Mouse (Mus musculus): ENCODE measurements around the gene Tma7.

Gene Tma7

DNA sequence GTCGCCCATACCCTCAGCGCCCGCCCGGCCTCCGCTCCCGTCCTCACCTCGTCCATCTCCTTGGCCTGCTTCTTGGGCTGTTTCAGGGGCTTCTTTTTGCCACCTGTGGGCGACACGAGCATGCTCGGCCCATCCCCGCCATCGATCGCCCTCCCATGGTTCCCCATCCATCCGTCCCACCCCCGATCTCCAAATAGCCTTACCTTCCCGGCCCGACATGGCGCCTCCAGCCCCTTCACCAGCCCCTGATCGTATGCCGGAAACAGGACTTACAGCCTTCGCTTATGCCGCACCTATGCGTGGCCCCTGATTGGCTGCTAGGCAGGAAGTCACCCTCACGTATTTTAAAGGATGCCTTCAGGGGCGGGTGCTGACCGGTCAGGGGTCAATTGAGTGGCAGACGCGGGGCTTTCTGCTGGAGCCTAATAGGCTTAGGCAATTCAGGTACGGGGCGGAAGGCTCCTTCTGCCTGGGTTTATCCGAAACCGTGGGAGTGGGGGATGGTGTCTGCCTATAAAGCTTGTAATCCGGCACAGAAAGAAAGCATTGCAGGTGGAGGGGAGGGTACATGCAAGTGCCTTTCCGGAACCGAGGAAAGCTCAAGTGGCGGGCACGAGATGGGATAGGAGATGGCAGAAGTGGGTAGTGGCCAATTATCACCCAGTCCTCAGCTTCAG lies at the start of gene Tma7, which contains the start of gene Ccdc51:
Tma7 (minus strand) TSS at position 464 of the 677 bp plus-strand sequence.
Ccdc51 (plus strand) TSS at position 370 of the 677 bp plus-strand sequence.
- DNase-seq (ENCODE audit: low read depth, low spot score): peak; percentile 97

DNA sequence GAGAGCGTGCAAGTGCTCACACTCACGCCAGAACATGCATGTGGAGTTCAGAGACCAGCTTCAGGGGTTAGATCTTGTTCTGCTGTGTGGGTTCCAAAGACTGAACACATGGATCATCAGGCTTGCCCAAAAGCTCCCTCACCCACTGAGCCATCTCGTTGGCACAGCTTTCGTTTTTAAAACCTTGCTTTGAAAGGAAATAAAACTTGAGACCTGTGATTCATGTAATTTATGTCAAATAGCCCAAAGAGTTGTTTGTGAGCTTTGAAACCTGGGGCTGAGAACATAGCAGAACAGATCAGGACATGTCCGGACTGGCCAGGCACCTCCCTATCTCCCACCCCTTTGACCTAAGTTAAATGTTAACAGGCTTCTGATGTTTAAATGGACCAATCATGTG lies 47.7 kb upstream of the Tma7 start:
- DNase-seq (ENCODE audit: low read depth, low spot score): no peak

DNA sequence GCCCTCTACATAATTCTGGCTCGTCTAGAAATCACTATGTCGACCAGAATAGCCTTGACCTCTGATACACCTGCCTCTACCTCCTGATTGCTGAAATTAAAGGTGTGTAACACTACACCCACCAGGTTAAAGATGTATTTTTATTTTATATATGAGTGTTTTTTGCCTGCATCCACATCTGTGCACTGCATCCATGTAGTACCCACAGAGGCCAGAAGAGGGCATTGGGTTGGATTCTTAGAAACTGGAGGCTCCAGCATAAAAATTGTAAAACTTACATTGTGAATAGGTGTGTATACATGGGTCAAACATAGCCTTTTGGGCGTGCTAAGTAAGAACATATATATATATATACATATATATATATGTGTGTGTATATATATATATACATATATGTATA lies 45.8 kb upstream of the Tma7 start:
- peak; percentile 33 for DNase-seq (ENCODE audit: low read depth, low spot score)

DNA sequence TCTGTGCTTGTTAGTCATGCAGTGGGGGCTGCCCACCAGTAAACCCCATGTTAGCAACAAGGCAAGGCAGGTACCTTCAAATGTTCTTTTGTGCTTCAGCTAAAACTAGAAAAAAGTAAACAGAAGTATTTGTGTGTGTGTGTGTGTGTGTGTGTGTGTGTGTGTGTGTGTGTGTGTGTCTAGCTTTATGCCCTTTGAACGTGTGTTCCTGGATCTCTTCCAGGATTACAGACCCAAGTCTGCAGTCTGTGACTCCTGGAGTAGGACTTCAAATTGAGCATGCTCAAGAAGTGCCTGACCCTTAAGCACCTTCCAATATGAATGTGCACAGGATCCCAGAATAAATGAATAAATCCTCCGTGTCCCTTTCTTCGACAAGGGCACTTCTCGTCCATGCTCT lies 44.7 kb upstream of the Tma7 start:
- no peak for DNase-seq (ENCODE audit: low read depth, low spot score)

DNA sequence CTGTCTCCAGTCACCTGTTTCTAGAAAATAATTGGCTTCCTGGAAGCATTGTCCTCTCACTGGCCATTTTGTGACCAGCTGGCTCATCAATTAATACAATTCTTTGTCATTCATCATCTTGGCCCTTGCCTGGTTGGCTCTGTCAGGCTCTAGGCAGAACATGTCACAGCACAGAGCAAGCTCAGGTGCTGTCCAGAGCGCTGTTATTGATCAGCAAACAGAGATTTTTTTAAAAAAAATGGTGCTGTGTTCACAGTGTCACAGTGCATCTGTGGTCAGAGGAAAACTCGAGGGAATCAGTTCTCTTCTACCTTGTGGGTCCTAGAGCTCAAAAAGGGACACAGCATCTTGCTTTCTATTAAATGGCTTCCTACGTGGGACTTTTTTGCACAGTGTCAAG lies 43.1 kb upstream of the Tma7 start:
- no peak for DNase-seq (ENCODE audit: low read depth, low spot score)

DNA sequence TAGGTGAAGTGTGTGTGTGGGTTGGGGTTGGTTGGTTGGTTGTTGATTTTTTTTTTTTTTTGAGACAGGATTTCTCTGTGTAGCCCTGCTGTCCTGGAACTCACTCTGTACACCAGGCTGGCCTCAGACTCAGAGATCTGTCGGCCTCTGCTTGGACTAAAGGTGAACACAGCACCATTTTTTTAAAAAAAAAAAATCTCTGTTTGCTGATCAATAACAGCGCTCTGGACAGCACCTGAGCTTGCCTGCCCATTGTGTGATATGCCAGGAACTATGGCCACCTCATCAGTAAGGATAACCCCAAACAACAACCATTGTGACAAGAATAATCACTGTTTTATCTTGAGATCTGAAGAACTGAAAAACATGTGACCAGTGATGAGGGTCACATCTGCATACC lies 42.7 kb upstream of the Tma7 start:
- no peak for DNase-seq (ENCODE audit: low read depth, low spot score)

DNA sequence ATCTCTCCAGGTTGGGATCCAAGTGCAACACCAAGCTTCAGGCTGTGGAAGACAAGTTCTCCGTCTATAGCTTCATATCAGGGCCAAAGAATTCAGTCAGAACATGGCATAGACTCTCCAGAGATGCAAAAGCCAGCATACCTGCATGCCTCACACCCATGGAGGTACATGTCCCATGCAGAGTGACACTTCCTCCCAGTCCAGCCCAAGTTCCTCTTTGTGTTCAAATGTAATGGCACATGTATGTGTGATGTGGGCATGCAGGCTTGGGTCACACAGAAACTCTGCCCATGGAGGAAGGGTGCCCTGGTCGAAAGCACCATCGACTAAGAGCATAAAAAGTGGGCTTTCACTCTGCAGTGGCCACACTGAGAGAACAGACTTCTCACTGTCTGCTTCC lies 41.8 kb upstream of the Tma7 start:
- DNase-seq (ENCODE audit: low read depth, low spot score): no peak

DNA sequence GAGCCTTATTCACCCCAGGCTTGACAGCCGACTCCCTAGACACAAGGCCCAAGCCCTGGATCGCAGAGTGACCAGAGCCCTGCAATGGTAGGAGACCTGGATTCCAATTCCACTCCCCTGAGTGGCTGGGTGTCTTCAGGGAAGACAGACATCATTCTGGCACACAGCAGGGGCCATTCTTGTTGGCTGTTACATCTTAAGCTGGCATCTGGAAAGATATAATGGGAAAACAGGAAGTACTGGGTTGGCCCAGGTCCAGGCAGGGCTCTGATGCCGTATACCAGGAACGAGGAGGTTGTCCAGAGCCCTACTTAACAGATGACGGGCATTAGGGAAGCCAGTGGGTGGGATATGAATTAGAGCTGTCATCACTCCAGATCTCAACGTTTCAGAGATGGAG lies 40.9 kb upstream of the Tma7 start:
- DNase-seq (ENCODE audit: low read depth, low spot score): no peak

DNA sequence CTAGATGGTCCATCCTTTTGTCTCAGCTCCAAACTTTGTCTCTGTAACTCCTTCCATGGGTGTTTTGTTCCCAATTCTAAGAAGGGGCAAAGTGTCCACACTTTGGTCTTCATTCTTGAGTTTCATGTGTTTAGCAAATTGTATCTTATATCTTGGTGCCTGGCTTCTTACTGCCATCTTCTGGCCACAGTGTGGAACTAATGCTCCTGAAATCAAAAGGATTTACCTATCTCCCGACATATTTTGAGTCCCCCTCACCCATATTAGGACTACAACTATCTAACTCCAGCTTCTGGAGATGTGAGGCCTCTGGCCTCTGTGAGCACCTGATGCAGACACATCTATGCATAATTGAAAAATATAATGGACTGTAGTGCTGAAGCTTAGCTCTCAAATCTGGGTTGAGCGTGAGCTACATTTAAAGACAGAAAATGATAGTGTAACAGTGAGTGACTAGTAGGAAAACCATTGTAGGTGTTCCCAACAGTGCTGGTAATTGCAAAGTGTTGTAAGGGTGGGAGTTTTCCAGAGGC lies 40.2 kb upstream of the Tma7 start:
- peak; percentile 75 for DNase-seq (ENCODE audit: low read depth, low spot score)

DNA sequence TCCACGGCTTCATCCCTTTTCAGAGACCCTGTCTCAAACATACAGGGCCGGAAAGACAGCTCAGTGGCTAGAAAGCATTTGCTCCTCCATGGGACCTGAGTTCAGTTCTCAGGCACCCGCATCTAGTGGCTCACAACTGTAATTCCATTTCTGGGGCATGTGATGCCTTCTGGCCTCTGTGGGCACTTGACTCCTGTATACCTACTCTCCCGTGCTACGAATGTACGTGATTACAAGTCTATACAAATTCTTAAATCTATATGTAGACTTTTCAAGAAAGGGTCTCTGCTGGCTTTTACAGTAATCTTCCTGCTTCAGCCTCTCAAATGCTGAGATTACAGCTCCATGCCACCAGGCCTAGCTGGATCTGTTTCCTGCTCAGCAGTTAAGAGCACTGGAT lies 38.6 kb upstream of the Tma7 start:
- DNase-seq (ENCODE audit: low read depth, low spot score): no peak

DNA sequence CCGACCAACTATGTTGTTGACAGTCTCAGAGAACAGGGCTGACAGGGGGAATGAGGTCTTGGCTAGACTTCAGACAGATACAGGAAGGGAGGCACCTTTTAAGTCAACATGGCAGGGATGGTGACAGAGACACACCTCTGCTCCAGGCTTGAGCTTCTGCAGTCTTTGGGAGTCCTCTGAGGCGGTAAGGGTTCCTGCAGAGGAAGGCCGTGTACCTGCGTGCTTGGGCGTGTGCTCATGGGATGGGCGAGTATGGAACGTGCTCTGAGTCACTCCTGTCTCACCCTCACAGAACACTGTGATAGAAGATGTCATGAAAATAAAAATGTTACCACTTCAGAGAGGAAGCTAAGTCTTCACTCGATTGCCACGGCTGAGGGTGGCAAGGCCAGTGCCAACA lies 37.2 kb upstream of the Tma7 start:
- no peak for DNase-seq (ENCODE audit: low read depth, low spot score)

DNA sequence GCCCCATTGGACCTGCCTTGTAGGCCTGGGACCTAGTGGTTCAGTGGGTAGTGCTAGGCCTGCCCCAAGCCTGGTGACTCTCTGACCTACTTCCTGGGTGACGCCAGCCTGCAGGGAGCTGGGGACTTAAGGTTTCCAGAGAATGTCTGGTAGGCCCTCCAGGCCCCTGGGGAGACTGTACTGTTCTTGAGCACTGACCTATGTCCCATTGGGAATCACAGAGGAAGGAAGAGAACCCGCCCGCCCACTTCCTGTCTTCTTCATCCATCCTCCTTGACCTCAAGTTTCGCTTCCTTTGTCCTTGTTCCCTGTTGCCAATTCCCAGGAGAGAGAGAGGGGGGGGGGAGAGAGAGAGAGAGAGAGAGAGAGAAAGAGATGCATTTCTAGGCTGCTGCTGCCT lies 35.7 kb upstream of the Tma7 start:
- no peak for DNase-seq (ENCODE audit: low read depth, low spot score)

DNA sequence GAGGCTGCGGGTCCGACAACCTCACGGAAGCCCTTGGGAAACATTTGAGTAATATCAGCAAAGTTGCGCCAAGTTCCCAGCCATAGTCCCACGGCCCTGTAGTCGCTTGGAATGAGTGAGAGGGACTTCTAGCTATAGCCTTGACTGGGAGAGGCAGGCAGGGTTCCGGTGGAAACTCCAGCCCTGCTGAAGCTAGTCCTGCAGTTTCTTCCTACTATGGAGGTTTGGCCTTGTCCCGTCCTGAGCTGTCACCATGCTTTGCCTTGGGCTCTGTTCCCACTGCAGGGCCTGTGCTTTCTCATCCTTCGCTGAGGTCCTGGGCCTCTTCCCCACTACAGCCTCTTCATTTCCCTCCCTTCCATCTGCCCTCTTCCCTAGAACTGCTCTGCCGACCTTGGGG lies 33.8 kb upstream of the Tma7 start:
- DNase-seq (ENCODE audit: low read depth, low spot score): no peak

DNA sequence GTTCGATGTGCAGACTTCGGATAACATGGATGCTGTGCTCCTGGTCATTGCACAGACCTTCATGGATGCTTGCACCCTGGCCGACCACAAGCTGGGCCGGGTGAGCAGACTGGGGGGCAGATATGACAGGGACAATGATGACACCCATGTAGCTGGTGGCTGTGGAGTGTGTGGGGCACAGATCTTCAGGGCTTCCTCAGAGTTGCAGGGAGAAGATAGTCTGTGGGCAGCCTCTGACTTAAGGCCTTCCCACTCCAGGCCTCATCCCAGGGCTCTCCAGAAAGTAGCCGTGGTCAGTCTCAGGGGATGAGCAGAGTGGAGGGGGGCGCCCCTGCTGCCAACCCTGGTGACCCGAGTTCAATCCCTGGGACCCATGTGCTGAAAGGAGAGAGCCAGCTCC lies 32.5 kb upstream of the Tma7 start:
- DNase-seq (ENCODE audit: low read depth, low spot score): no peak

DNA sequence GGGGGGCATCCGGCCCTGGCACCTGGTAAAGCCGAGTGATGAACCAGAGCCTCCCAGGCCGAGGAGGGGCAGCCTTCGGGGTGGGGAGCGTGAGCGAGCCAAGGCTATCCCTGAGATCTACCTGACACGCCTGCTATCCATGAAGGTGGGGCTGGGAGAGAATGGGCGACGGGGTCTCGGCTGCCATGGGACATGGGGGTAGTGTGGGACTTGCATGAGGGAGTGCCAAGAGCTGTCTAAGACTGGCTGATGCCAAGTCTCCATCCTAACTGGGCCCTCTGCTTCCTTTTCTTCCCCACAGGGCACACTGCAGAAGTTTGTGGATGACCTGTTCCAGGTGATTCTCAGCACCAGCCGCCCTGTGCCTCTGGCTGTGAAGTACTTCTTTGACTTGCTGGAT lies 31.9 kb upstream of the Tma7 start:
- DNase-seq (ENCODE audit: low read depth, low spot score): no peak

DNA sequence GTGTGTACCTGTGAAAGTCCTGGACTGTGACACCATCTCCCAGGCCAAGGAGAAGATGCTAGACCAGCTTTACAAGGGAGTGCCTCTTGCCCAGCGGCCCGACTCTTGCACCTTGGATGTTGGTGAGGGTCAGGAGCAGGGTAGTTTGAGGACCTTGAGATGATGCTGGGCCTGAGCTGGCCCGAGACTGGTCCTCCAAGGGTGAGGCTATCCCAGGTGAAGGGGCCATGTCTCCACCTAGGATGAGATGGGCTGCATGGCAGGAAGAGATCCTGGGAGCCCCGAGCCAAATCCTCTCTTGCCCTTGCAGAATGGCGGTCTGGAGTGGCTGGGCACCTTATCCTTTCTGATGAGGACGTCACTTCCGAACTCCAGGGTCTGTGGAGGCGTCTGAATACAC lies 30.9 kb upstream of the Tma7 start:
- DNase-seq (ENCODE audit: low read depth, low spot score): no peak

DNA sequence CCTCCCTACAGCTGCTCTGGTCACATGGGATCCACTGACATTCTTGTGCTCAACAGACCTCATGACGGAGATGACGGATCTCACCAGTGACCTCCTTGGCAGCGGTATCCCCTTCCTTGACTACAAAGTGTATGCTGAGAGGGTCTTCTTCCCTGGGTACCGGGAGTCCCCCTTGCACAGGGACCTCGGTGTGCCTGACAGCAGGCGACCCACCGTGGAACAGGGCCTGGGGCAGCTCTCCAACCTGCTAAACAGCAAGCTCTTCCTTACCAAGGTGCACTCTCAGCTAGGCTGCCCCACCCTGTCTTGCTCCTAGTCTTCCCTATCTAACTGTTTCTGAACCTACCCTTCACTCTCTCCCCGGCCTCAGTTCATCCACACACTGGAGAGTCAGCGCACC lies 29.2 kb upstream of the Tma7 start:
- DNase-seq (ENCODE audit: low read depth, low spot score): no peak

DNA sequence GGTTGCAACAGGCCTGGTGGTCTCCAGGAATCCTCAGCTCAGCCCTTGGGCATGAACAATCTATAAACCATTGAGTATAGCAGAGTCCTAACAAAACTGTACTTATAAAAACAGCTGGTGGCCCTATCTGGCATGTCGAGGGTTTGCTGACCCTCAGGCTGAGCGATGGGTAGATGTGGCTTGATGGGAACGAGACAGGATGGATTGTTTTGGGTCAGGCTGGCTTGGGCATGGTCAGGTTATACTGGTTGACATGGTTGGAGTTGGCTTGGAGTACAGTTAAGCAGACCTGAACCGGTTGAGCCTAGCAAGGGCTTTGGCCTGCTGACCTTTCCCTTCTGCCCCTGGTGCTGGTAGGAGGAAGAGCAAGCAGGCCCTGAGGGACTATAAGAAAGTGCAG lies 28.7 kb upstream of the Tma7 start:
- no peak for DNase-seq (ENCODE audit: low read depth, low spot score)

DNA sequence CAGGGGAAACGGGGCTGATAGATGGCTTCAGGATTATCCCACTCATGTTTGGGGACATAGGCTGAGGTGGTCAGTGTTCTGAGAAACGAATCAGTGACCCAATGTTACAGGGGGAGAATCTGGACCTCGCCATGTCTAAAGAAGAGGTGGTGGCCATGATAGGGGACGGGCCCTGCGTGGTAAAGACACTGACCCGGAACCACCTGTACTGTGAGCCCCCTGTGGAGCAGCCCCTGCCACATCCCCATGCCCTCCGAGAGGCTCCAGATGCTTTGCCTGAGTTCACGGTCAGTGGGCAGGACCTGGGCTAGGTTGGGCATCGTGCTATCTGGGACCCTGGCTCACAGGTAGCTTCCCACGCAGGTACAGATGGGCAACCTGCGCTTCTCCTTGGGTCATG lies 27.9 kb upstream of the Tma7 start:
- DNase-seq (ENCODE audit: low read depth, low spot score): no peak

DNA sequence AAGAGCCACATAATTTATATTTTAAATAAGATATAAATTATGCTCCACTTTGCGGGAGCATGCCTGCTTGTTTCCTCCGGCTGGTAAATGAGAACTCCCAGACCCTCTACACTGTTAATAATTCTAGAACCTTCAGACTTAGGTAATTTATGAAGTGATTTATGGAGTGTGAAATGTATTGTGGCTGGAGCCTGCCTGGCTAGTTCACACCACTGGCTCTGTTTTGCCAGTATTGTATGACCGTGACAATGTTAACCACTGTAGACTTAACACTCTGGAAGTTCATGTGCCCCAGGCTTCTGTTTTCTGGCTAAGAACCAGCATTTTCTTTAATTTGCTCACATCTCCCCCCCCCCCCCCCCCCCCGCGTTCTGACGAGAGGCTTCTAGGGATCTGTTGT lies 25.0 kb upstream of the Tma7 start:
- no peak for DNase-seq (ENCODE audit: low read depth, low spot score)

DNA sequence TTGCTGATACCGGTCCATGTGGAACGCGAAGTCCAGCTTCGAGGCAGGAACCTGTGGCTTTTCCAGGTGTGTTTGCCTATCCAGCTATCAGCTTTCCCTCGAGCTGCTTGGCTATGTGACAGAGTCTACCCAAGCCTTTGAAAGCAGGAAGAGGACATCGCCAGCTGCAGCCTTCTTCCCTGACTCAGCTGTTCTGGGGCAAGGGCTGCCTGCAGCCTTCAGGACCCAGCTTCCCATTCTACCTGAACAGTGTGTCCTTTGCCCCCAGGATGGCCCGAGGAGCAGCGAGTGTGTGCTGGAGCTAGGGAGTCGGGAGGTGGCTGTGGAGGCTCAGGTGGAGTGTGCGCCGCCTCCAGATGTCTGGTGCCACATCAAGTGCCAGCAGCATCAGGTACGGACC lies 23.3 kb upstream of the Tma7 start:
- DNase-seq (ENCODE audit: low read depth, low spot score): no peak

DNA sequence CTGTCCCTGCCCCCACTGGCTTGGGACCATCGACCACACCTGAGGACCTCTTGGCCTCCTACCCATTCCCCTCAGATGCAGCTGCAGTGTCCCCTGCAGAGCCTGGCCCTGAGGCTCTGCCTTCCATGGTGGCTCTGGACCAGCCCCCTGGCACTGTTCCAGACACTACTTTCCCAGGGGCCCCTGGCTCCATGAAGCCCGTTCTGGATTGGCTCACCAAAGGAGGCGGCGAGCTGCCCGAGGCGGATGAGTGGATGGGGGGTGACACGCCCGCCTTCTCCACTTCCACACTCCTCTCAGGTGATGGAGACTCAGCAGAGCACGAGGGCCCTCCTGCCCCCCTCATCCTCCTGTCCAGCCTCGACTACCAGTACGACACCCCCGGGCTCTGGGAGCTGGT lies 22.6 kb upstream of the Tma7 start:
- no peak for DNase-seq (ENCODE audit: low read depth, low spot score)

DNA sequence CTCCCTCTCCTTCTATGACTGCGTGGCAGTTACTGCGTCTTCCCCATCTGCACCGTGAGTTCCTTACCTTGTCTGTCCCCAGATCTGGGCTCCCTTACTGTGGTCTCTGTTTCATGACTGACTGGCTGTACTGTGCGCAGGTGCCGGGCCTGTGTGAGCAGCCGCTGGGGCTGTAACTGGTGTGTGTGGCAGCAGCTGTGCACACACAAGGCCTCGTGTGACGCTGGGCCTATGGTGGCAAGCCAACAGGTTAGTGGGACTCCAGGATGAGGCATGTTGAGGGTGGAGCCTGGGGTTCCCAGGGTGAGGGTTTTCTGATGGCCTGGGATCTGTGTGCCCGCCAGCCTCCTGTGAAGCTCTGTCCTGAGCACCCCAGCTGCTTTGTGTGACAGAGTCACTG lies 21.7 kb upstream of the Tma7 start:
- DNase-seq (ENCODE audit: low read depth, low spot score): no peak

DNA sequence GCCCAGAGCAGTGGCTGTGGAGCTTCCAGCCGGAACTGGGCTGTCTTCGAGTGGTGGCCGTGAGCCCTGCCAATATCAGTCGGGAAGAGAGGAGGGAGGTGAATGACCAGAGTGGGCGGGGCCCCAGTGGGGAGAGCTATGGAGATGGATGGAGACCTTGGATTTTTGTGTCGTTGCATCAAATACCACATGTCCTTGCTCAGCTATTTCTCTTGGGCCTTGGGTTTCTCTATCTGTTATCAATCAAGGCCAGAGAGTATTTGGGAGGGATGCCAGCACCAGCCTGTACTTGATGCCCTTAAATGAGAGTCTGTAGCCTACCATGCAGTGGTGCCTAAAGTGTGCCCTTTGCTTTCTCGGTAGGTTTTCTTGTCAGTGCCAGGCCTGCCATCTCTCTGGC lies 20.9 kb upstream of the Tma7 start:
- no peak for DNase-seq (ENCODE audit: low read depth, low spot score)

Data from brain, adult 2 months (tissue).